Mouse (Mus musculus): ENCODE data around the gene Slc35c2. TPM values are rescaled to one million over a fixed set of nuclear protein-coding genes. Genes with fewer than 3 reads are reported as not detected.

The Slc35c2 gene
- total and polyA plus RNA-seq, 2 experiments from 2014 or later: 68.7 to 98.9 TPM

DNA sequence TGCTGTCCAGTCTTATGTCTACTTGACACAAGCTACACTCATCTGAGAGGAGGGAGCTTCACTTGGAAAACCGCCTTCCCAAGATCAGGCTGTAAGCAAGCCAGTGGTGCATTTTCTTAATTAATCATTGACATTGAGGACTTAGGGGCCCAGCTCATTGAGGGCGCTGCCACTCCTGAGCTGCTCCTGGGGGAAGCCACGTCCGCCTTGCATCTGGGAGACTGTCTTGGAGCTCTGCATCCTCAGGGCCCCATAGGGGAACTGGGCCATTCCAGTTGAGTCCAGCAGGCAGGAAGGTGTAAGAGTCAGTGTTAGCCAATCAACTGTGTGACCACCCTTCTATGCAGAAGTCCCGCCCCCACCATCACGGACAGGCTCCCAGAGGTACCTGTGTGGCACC is 20.1 kb upstream of the Slc35c2 start:
- peaks cover 53% of the 10 kb centered on the region for H3K36me3 ChIP-seq (ENCODE audit: insufficient read depth, low read length)
- no peak overlapping the region for H3K4me2 ChIP-seq (ENCODE audit: low read depth, low read length, poor library complexity, severe bottlenecking)
- DNase-seq (ENCODE audit: low spot score): no peak
- peaks cover 12% of the 10 kb centered on the region; the same call in 1 of the 2 replicates for H3K4me1 ChIP-seq (ENCODE audit: insufficient read depth, low read length)
- no peak overlapping the region for H3K27ac ChIP-seq (ENCODE audit: low read depth, low read length)
- WGBS: 95% methylated on average over 6 of the region's 6 CpGs
- no peak for ATAC-seq (ENCODE audit: low FRiP score)
- H3K4me3 ChIP-seq (ENCODE audit: low read depth, low read length): no peak overlapping the region
- H3K9ac ChIP-seq (replicated peaks; ENCODE audit: low read length, poor library complexity, severe bottlenecking): no peak overlapping the region
- no peaks in the 10 kb centered on the region for H3K27me3 ChIP-seq (ENCODE audit: insufficient read depth, low read length)
- no peak for TF ChIP-seq CTCF (IDR thresholded peaks at IDR 0.05)
- H3K9me3 ChIP-seq (ENCODE audit: low read length): no peaks in the 10 kb centered on the region

- WGBS: 92% methylated on average over 8 of the region's 8 CpGs
- Histone ChIP-seq H3K27ac (ENCODE audit: low read depth, low read length) (no peak overlapping the region), H3K4me3 (ENCODE audit: low read depth, low read length) (no peak overlapping the region), H3K36me3 (ENCODE audit: insufficient read depth, low read length) (peaks cover 62% of the 10 kb centered on the region), H3K9ac (replicated peaks; ENCODE audit: low read length, poor library complexity, severe bottlenecking) (no peak overlapping the region), H3K4me2 (ENCODE audit: low read depth, low read length, poor library complexity, severe bottlenecking) (no peak overlapping the region), H3K27me3 (ENCODE audit: insufficient read depth, low read length) (no peaks in the 10 kb centered on the region), H3K4me1 (ENCODE audit: insufficient read depth, low read length) (peaks cover 7% of the 10 kb centered on the region; the same call in 1 of the 2 replicates), H3K9me3 (ENCODE audit: low read length) (no peaks in the 10 kb centered on the region)
- ATAC-seq (ENCODE audit: low FRiP score) (no peak), DNase-seq (ENCODE audit: low spot score) (no peak)
- no peak for TF ChIP-seq CTCF (IDR thresholded peaks at IDR 0.05)
Measured at GRCm38 (mm10) chr2:165305438-165305837, 17.8 kb upstream of the Slc35c2 start.

DNA sequence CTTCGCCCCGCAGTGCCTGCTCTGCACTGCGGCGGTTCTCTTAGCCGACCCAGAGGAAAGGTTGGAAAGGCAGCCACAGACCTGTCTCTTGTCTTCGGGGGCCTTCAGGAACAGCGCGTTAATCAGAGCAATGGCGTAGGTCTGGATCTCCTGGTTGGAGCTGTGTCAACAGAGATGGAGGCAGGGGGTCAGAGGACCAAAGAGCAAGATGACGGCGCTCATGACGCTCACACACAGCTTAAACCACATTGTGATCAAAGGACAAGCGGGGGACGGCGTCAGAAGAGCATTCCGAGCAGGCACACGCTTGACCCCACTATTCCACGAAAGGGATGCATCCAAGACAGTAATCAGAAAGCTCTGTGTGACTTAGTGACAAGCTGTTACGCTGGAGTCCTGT is 17.1 kb upstream of the Slc35c2 start:
- Histone ChIP-seq H3K4me2 (ENCODE audit: low read depth, low read length, poor library complexity, severe bottlenecking) (no peak overlapping the region), H3K27me3 (ENCODE audit: insufficient read depth, low read length) (no peaks in the 10 kb centered on the region), H3K27ac (ENCODE audit: low read depth, low read length) (no peak overlapping the region), H3K36me3 (ENCODE audit: insufficient read depth, low read length) (peaks cover 68% of the 10 kb centered on the region), H3K4me3 (ENCODE audit: low read depth, low read length) (no peak overlapping the region), H3K9ac (replicated peaks; ENCODE audit: low read length, poor library complexity, severe bottlenecking) (no peak overlapping the region), H3K9me3 (ENCODE audit: low read length) (no peaks in the 10 kb centered on the region), H3K4me1 (ENCODE audit: insufficient read depth, low read length) (0 out of 2 replicates have a peak, but pooled peaks cover under 1% of the 10 kb centered on the region)
- ATAC-seq (ENCODE audit: low FRiP score) (no peak), DNase-seq (ENCODE audit: low spot score) (no peak)
- 88% methylated on average over 19 of the region's 19 CpGs for WGBS
- TF ChIP-seq CTCF (IDR thresholded peaks at IDR 0.05): no peak

GRCm38 (mm10) chr2:165303354-165304012 is 15.8 kb upstream of the Slc35c2 start:
- ATAC-seq (ENCODE audit: low FRiP score) (no peak), DNase-seq (ENCODE audit: low spot score) (no peak)
- no peaks in the 10 kb centered on the region for H3K4me1 ChIP-seq (ENCODE audit: insufficient read depth, low read length)
- no peak overlapping the region for H3K4me3 ChIP-seq (ENCODE audit: low read depth, low read length)
- H3K27ac ChIP-seq (ENCODE audit: low read depth, low read length): no peak overlapping the region
- peaks cover 73% of the 10 kb centered on the region for H3K36me3 ChIP-seq (ENCODE audit: insufficient read depth, low read length)
- H3K27me3 ChIP-seq (ENCODE audit: insufficient read depth, low read length): no peaks in the 10 kb centered on the region
- no peak for TF ChIP-seq CTCF (IDR thresholded peaks at IDR 0.05)
- no peak overlapping the region for H3K9ac ChIP-seq (replicated peaks; ENCODE audit: low read length, poor library complexity, severe bottlenecking)
- H3K9me3 ChIP-seq (ENCODE audit: low read length): no peaks in the 10 kb centered on the region
- WGBS: 91% methylated on average over 6 of the region's 6 CpGs
- H3K4me2 ChIP-seq (ENCODE audit: low read depth, low read length, poor library complexity, severe bottlenecking): no peak overlapping the region

GRCm38 (mm10) chr2:165301409-165301808 is 13.7 kb upstream of the Slc35c2 start:
- WGBS: 50% methylated on average over 3 of the region's 3 CpGs
- H3K9ac ChIP-seq (replicated peaks; ENCODE audit: low read length, poor library complexity, severe bottlenecking): no peak overlapping the region
- no peaks in the 10 kb centered on the region for H3K27me3 ChIP-seq (ENCODE audit: insufficient read depth, low read length)
- no peak for TF ChIP-seq CTCF (IDR thresholded peaks at IDR 0.05)
- no peaks in the 10 kb centered on the region for H3K9me3 ChIP-seq (ENCODE audit: low read length)
- H3K4me1 ChIP-seq (ENCODE audit: insufficient read depth, low read length): no peaks in the 10 kb centered on the region
- peaks cover 81% of the 10 kb centered on the region for H3K36me3 ChIP-seq (ENCODE audit: insufficient read depth, low read length)
- ATAC-seq (ENCODE audit: low FRiP score) (no peak), DNase-seq (ENCODE audit: low spot score) (no peak)
- no peak overlapping the region for H3K4me3 ChIP-seq (ENCODE audit: low read depth, low read length)
- no peak overlapping the region for H3K27ac ChIP-seq (ENCODE audit: low read depth, low read length)
- no peak overlapping the region for H3K4me2 ChIP-seq (ENCODE audit: low read depth, low read length, poor library complexity, severe bottlenecking)

- ATAC-seq (ENCODE audit: low FRiP score) (no peak), DNase-seq (ENCODE audit: low spot score) (peak; percentile 71)
- no peak overlapping the region for H3K9ac ChIP-seq (replicated peaks; ENCODE audit: low read length, poor library complexity, severe bottlenecking)
- peaks cover 83% of the 10 kb centered on the region for H3K36me3 ChIP-seq (ENCODE audit: insufficient read depth, low read length)
- 66% methylated on average over 6 of the region's 6 CpGs for WGBS
- H3K9me3 ChIP-seq (ENCODE audit: low read length): no peaks in the 10 kb centered on the region
- no peak for TF ChIP-seq CTCF (IDR thresholded peaks at IDR 0.05)
- no peak overlapping the region for H3K4me3 ChIP-seq (ENCODE audit: low read depth, low read length)
- H3K27ac ChIP-seq (ENCODE audit: low read depth, low read length): no peak overlapping the region
- H3K4me1 ChIP-seq (ENCODE audit: insufficient read depth, low read length): no peaks in the 10 kb centered on the region
- H3K27me3 ChIP-seq (ENCODE audit: insufficient read depth, low read length): no peaks in the 10 kb centered on the region
- no peak overlapping the region for H3K4me2 ChIP-seq (ENCODE audit: low read depth, low read length, poor library complexity, severe bottlenecking)
Measured at GRCm38 (mm10) chr2:165300885-165301284, 13.2 kb upstream of the Slc35c2 start.
